Mouse (Mus musculus): ENCODE measurements around the gene Aftph. TPM values are rescaled to one million over a fixed set of nuclear protein-coding genes. Genes with fewer than 3 reads are reported as not detected.
A peak's percentile ranks its signal among the peaks of the same experiment; 100 is the strongest.

Aftph gene
- polyA plus RNA-seq, 1 experiment from 2014 or later = 44.8 TPM

- Histone ChIP-seq H3K27ac (replicated peaks; ENCODE audit: low read depth, low read length) (peak overlapping the region; percentile 97), H3K4me1 (ENCODE audit: control insufficient read depth, insufficient read depth, low read length) (peaks cover 5% of the 10 kb centered on the region; the same call in 1 of the 2 replicates), H3K27me3 (ENCODE audit: control insufficient read depth, insufficient read depth, low read length) (no peaks in the 10 kb centered on the region), H3K4me3 (replicated peaks; ENCODE audit: low read depth, low read length) (peak overlapping the region; percentile 96), H3K9me3 (ENCODE audit: control insufficient read depth, low read length) (no peaks in the 10 kb centered on the region), H3K36me3 (ENCODE audit: control insufficient read depth, insufficient read depth, low read length) (no peaks in the 10 kb centered on the region), H3K4me2 (ENCODE audit: low read length) (peak overlapping the region; percentile 55), H3K9ac (replicated peaks; ENCODE audit: low read length) (peak overlapping the region; percentile 71)
- under 1% methylated on average over 9 of the region's 9 CpGs for WGBS
- ATAC-seq (ENCODE audit: low FRiP score, low TSS enrichment) = no peak
- DNase-seq = peak; percentile 93
Measured at GRCm38 (mm10) chr11:20742361-20742897, 1.0 kb upstream of the Aftph start.

GRCm38 (mm10) chr11:20740481-20741200, 748 bp downstream of the Aftph start:
- H3K9ac ChIP-seq (replicated peaks; ENCODE audit: low read length) = peak overlapping the region; percentile 92
- H3K27ac ChIP-seq (replicated peaks; ENCODE audit: low read depth, low read length) = peak overlapping the region; percentile 97
- peak; percentile 64 for DNase-seq
- H3K27me3 ChIP-seq (ENCODE audit: control insufficient read depth, insufficient read depth, low read length) = no peaks in the 10 kb centered on the region
- H3K4me3 ChIP-seq (replicated peaks; ENCODE audit: low read depth, low read length) = peak overlapping the region; percentile 96
- H3K36me3 ChIP-seq (ENCODE audit: control insufficient read depth, insufficient read depth, low read length) = no peaks in the 10 kb centered on the region
- WGBS = under 1% methylated on average over 56 of the region's 56 CpGs
- H3K9me3 ChIP-seq (ENCODE audit: control insufficient read depth, low read length) = no peaks in the 10 kb centered on the region
- peak; percentile 29; the same call in 1 of the 2 replicates for ATAC-seq (ENCODE audit: low FRiP score, low TSS enrichment)
- H3K4me2 ChIP-seq (ENCODE audit: low read length) = peak overlapping the region; percentile 55
- H3K4me1 ChIP-seq (ENCODE audit: control insufficient read depth, insufficient read depth, low read length) = peaks cover 5% of the 10 kb centered on the region; the same call in 1 of the 2 replicates

DNA sequence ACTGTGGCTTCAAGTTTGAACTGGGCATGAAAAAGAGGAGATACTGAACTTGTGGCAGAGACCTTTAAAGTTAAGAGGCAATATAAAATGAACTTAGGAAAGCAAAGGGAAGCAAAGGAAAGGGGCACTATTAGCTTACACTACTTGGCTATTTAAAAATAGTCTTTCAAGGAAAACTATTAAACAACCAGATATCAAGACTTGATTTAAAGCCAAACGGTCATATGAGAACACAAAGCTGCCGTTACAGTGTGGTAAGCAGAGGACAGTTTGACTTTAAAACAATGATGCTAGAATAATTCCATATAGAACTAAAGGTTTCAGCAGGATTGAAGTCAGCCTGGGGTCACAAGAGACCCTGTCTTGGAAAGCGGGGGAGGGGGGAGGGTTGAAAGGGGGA, 7.3 kb downstream of the Aftph start:
- 85% methylated on average over 3 of the region's 3 CpGs for WGBS
- Histone ChIP-seq H3K4me2 (ENCODE audit: low read length) (no peak overlapping the region), H3K36me3 (ENCODE audit: control insufficient read depth, insufficient read depth, low read length) (no peaks in the 10 kb centered on the region), H3K27me3 (ENCODE audit: control insufficient read depth, insufficient read depth, low read length) (no peaks in the 10 kb centered on the region), H3K9ac (replicated peaks; ENCODE audit: low read length) (no peak overlapping the region), H3K4me3 (replicated peaks; ENCODE audit: low read depth, low read length) (no peak overlapping the region), H3K9me3 (ENCODE audit: control insufficient read depth, low read length) (no peaks in the 10 kb centered on the region), H3K27ac (replicated peaks; ENCODE audit: low read depth, low read length) (no peak overlapping the region), H3K4me1 (ENCODE audit: control insufficient read depth, insufficient read depth, low read length) (no peaks in the 10 kb centered on the region)
- ATAC-seq (ENCODE audit: low FRiP score, low TSS enrichment) (no peak), DNase-seq (no peak)

GRCm38 (mm10) chr11:20733486-20734030, 7.8 kb downstream of the Aftph start:
- no peaks in the 10 kb centered on the region for H3K4me1 ChIP-seq (ENCODE audit: control insufficient read depth, insufficient read depth, low read length)
- ATAC-seq (ENCODE audit: low FRiP score, low TSS enrichment) (no peak), DNase-seq (no peak)
- H3K9me3 ChIP-seq (ENCODE audit: control insufficient read depth, low read length) = no peaks in the 10 kb centered on the region
- H3K4me3 ChIP-seq (replicated peaks; ENCODE audit: low read depth, low read length) = no peak overlapping the region
- H3K9ac ChIP-seq (replicated peaks; ENCODE audit: low read length) = no peak overlapping the region
- H3K36me3 ChIP-seq (ENCODE audit: control insufficient read depth, insufficient read depth, low read length) = no peaks in the 10 kb centered on the region
- 62% methylated on average over 3 of the region's 3 CpGs for WGBS
- H3K27me3 ChIP-seq (ENCODE audit: control insufficient read depth, insufficient read depth, low read length) = no peaks in the 10 kb centered on the region
- H3K27ac ChIP-seq (replicated peaks; ENCODE audit: low read depth, low read length) = no peak overlapping the region
- no peak overlapping the region for H3K4me2 ChIP-seq (ENCODE audit: low read length)

DNA sequence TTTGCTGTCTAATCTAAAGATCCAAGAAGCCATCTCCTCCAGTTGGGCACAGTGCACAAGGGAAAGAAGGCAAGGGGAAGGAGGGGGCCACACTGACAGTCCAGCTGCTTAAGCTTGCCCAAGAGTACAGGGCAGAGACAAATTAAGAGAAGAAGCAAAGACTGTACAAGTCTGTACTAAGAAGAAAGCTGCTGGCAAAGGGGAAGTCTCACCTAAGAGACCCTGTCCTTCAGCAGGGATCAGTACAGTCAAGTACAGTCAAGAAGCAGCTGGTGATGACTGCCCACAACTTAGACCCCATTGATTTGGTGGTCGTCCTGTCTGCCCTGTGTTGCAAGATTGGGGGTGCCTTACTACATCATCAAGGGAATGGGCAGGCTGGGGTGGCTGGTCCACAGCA, 12.0 kb downstream of the Aftph start:
- Histone ChIP-seq H3K4me2 (ENCODE audit: low read length) (no peak overlapping the region), H3K36me3 (ENCODE audit: control insufficient read depth, insufficient read depth, low read length) (peaks cover 23% of the 10 kb centered on the region), H3K4me1 (ENCODE audit: control insufficient read depth, insufficient read depth, low read length) (no peaks in the 10 kb centered on the region), H3K9ac (replicated peaks; ENCODE audit: low read length) (no peak overlapping the region), H3K27me3 (ENCODE audit: control insufficient read depth, insufficient read depth, low read length) (no peaks in the 10 kb centered on the region), H3K4me3 (replicated peaks; ENCODE audit: low read depth, low read length) (no peak overlapping the region), H3K27ac (replicated peaks; ENCODE audit: low read depth, low read length) (no peak overlapping the region), H3K9me3 (ENCODE audit: control insufficient read depth, low read length) (no peaks in the 10 kb centered on the region)
- 95% methylated on average over 1 of the region's 1 CpGs for WGBS
- no peak for ATAC-seq (ENCODE audit: low FRiP score, low TSS enrichment)
- no peak for DNase-seq

DNA sequence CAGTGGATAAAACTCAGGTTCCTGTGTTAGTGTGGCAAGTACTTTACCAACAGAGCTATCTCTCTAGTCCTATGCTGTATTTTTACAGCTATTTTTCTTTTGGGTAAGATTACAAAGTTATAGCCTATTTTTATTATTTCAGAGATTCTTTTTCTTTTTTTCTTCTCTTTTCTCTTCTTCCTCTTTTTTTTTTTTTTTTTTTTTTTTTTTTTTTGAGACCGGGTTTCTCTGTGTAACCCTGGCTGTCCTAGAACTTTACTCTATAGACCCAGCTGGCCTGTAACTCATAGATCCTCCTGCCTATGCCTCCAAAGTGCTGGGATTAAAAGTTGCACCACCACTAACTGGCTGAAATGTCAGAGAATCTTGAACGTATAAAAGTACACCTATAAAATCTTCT, 13.3 kb downstream of the Aftph start:
- Histone ChIP-seq H3K4me2 (ENCODE audit: low read length) (no peak overlapping the region), H3K4me1 (ENCODE audit: control insufficient read depth, insufficient read depth, low read length) (no peaks in the 10 kb centered on the region), H3K36me3 (ENCODE audit: control insufficient read depth, insufficient read depth, low read length) (peaks cover 23% of the 10 kb centered on the region), H3K27me3 (ENCODE audit: control insufficient read depth, insufficient read depth, low read length) (no peaks in the 10 kb centered on the region), H3K27ac (replicated peaks; ENCODE audit: low read depth, low read length) (no peak overlapping the region), H3K4me3 (replicated peaks; ENCODE audit: low read depth, low read length) (no peak overlapping the region), H3K9me3 (ENCODE audit: control insufficient read depth, low read length) (no peaks in the 10 kb centered on the region), H3K9ac (replicated peaks; ENCODE audit: low read length) (no peak overlapping the region)
- 93% methylated on average over 2 of the region's 2 CpGs for WGBS
- DNase-seq (no peak), ATAC-seq (ENCODE audit: low FRiP score, low TSS enrichment) (no peak)

DNA sequence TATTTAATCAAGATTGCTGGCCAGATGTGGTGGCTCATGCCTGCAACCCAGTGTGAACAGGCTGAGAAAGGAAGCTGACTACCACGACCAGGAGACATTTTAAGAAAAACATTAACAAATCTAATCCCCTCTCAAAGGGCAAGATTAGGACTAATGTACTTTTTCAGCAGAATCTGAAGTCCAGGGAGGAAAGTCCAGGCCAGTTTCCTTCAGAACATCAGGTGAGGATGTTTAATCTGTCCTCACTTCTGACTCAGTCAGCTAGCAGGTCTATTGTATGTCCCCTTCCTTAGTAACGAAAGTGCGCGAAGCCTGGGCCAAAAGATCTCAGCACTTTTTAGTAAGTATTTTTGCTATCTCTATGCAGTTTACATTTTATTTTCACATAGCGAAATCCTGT, 17.8 kb downstream of the Aftph start:
- peaks cover 29% of the 10 kb centered on the region for H3K36me3 ChIP-seq (ENCODE audit: control insufficient read depth, insufficient read depth, low read length)
- WGBS = 84% methylated on average over 5 of the region's 5 CpGs
- no peak for ATAC-seq (ENCODE audit: low FRiP score, low TSS enrichment)
- no peak overlapping the region for H3K27ac ChIP-seq (replicated peaks; ENCODE audit: low read depth, low read length)
- no peaks in the 10 kb centered on the region for H3K27me3 ChIP-seq (ENCODE audit: control insufficient read depth, insufficient read depth, low read length)
- no peaks in the 10 kb centered on the region for H3K4me1 ChIP-seq (ENCODE audit: control insufficient read depth, insufficient read depth, low read length)
- H3K9ac ChIP-seq (replicated peaks; ENCODE audit: low read length) = no peak overlapping the region
- H3K4me3 ChIP-seq (replicated peaks; ENCODE audit: low read depth, low read length) = no peak overlapping the region
- H3K4me2 ChIP-seq (ENCODE audit: low read length) = no peak overlapping the region
- DNase-seq = no peak
- H3K9me3 ChIP-seq (ENCODE audit: control insufficient read depth, low read length) = no peaks in the 10 kb centered on the region

DNA sequence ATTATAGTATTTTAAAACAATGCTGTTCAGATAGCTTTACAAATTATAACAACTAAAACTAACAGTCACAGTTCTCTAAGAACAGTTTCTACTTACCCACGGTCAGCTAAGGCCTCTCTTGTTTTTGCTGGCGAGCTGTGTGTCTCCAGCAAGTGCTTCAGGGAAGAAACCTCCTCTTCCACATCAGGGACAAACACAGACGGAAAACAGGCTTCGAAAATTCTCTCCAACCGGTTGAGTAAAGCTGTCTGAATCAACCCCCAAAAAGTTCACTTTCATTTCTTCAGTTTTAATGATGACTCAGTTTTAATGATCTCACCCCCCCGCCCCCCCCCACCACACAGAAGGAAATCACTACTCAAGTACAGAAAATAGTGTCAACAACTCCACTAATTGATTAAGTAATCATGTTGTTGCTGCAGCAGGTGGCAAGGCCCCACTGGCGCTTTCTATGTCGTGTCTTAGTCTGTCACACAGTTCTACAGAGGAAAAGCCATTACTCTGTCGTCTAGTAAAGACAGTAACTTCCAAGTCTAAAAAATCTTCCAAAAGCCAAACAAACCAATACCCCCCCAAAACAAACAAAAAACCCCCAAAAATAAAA, 29.2 kb downstream of the Aftph start:
- ATAC-seq (ENCODE audit: low FRiP score, low TSS enrichment) = no peak
- no peaks in the 10 kb centered on the region for H3K9me3 ChIP-seq (ENCODE audit: control insufficient read depth, low read length)
- H3K4me1 ChIP-seq (ENCODE audit: control insufficient read depth, insufficient read depth, low read length) = no peaks in the 10 kb centered on the region
- no peak overlapping the region for H3K27ac ChIP-seq (replicated peaks; ENCODE audit: low read depth, low read length)
- DNase-seq = no peak
- H3K4me2 ChIP-seq (ENCODE audit: low read length) = no peak overlapping the region
- H3K27me3 ChIP-seq (ENCODE audit: control insufficient read depth, insufficient read depth, low read length) = no peaks in the 10 kb centered on the region
- no peaks in the 10 kb centered on the region for H3K36me3 ChIP-seq (ENCODE audit: control insufficient read depth, insufficient read depth, low read length)
- no peak overlapping the region for H3K9ac ChIP-seq (replicated peaks; ENCODE audit: low read length)
- no peak overlapping the region for H3K4me3 ChIP-seq (replicated peaks; ENCODE audit: low read depth, low read length)
- 83% methylated on average over 9 of the region's 9 CpGs for WGBS
